Mouse (Mus musculus) lung, adult 2 months (tissue): Measurements from ENCODE around the gene Mbnl1. TPM values are rescaled to one million over a fixed set of nuclear protein-coding genes. Genes with fewer than 3 reads are reported as not detected.

ENCODE experiments used
- DNase-seq: peaks from one replicate; pipeline ENCODE4 v3.0.0; 2022
- H3K4me1 ChIP-seq: fragments of 200-500 bp; 2 replicates; pipeline ENCODE4 v1.6.1; 2011; ENCODE audit warnings: low read length; ENCODE audit not compliant: control insufficient read depth, insufficient read depth
- H3K4me3 ChIP-seq: fragments of 200-500 bp; replicated peaks from 2 replicates; pipeline ENCODE3; 2011; ENCODE audit warnings: low read depth, mild to moderate bottlenecking, control low read depth, low read length; ENCODE audit errors: extremely low read depth
- CTCF ChIP-seq: fragments of 200-500 bp; IDR thresholded peaks from 2 replicates; pipeline ENCODE4 v1.5.1; 2011; ENCODE audit warnings: mild to moderate bottlenecking, low read length, control low read depth; ENCODE audit not compliant: insufficient read depth
- POLR2A ChIP-seq: fragments of 200-500 bp; IDR thresholded peaks from 2 replicates; pipeline ENCODE4 v1.6.1; 2011; ENCODE audit warnings: low read depth, mild to moderate bottlenecking, control low read depth, low read length, borderline replicate concordance; ENCODE audit errors: extremely low read depth
- WGBS: fragments of 180-500 bp; shearing (Covaris S2); methylation state at CpG from one replicate; pipeline ENCODE4 v1.1.7; 2018; 5-methylcytosine and 5-hydroxymethylcytosine counted together
- polyA plus RNA-seq: library from polyadenylated mRNA; depleted of rRNA; stranded (reverse); fragments of >200 nt; gene quantifications from 2 replicates; pipeline ENCODE4 v1.2.3, GENCODE M21; 2012

Mbnl1 gene
- polyA plus RNA-seq, 1 experiment: 103 TPM

- Histone ChIP-seq H3K4me1 (peaks cover 12% of the 10 kb centered on the region), H3K4me3 (no peak overlapping the region)
- 48% methylated on average over 10 of the region's 10 CpGs for WGBS
- no peak for DNase-seq
- TF ChIP-seq CTCF (no peak), POLR2A (no peak)
These were observed 91.1 kb downstream of the Mbnl1 start for GRCm38 (mm10) chr3:60563529-60564243.

- no peak for TF ChIP-seq CTCF
- no peak for TF ChIP-seq POLR2A
- H3K4me1 ChIP-seq: peaks cover 16% of the 10 kb centered on the region
- no peak for DNase-seq
- 67% methylated on average over 2 of the region's 2 CpGs for WGBS
- no peak overlapping the region for H3K4me3 ChIP-seq
These were observed 91.6 kb downstream of the Mbnl1 start for GRCm38 (mm10) chr3:60564244-60564643.

- Histone ChIP-seq H3K4me3 (no peak overlapping the region), H3K4me1 (peaks cover 24% of the 10 kb centered on the region)
- TF ChIP-seq CTCF: no peak
- WGBS: 80% methylated on average over 3 of the region's 3 CpGs
- no peak for DNase-seq
These were observed 92.6 kb downstream of the Mbnl1 start for GRCm38 (mm10) chr3:60565204-60565603.

- WGBS: 45% methylated on average over 3 of the region's 3 CpGs
- no peak for DNase-seq
- no peak for TF ChIP-seq POLR2A
- TF ChIP-seq CTCF: no peak
- no peak overlapping the region for H3K4me3 ChIP-seq
- peaks cover 27% of the 10 kb centered on the region for H3K4me1 ChIP-seq
These were observed 93.3 kb downstream of the Mbnl1 start for GRCm38 (mm10) chr3:60565950-60566349.

GRCm38 (mm10) chr3:60568171-60568684, 95.6 kb downstream of the Mbnl1 start:
- no peak for TF ChIP-seq CTCF
- TF ChIP-seq POLR2A: no peak
- Histone ChIP-seq H3K4me3 (no peak overlapping the region), H3K4me1 (peaks cover 29% of the 10 kb centered on the region)
- 56% methylated on average over 1 of the region's 1 CpGs for WGBS
- no peak for DNase-seq

- no peak for DNase-seq
- 41% methylated on average over 6 of the region's 6 CpGs for WGBS
- no peak for TF ChIP-seq CTCF
- no peak for TF ChIP-seq POLR2A
- peaks cover 32% of the 10 kb centered on the region for H3K4me1 ChIP-seq
- H3K4me3 ChIP-seq: no peak overlapping the region
These were observed 96.4 kb downstream of the Mbnl1 start for GRCm38 (mm10) chr3:60568801-60569568.

- no peak for DNase-seq
- peaks cover 40% of the 10 kb centered on the region for H3K4me1 ChIP-seq
- H3K4me3 ChIP-seq: no peak overlapping the region
- WGBS: 28% methylated on average over 2 of the region's 2 CpGs
- TF ChIP-seq POLR2A: no peak
- no peak for TF ChIP-seq CTCF
These were observed 97.2 kb downstream of the Mbnl1 start for GRCm38 (mm10) chr3:60569781-60570180.

- no peak overlapping the region for H3K4me3 ChIP-seq
- WGBS: 21% methylated on average over 5 of the region's 5 CpGs
- H3K4me1 ChIP-seq: peaks cover 42% of the 10 kb centered on the region
- no peak for DNase-seq
- TF ChIP-seq POLR2A: no peak
- TF ChIP-seq CTCF: no peak
These were observed 97.9 kb downstream of the Mbnl1 start for GRCm38 (mm10) chr3:60570491-60571022.

- no peak overlapping the region for H3K4me3 ChIP-seq
- no peak for DNase-seq
- TF ChIP-seq POLR2A: no peak
- no peak for TF ChIP-seq CTCF
- H3K4me1 ChIP-seq: peaks cover 47% of the 10 kb centered on the region
- 50% methylated on average over 1 of the region's 1 CpGs for WGBS
These were observed 98.9 kb downstream of the Mbnl1 start for GRCm38 (mm10) chr3:60571493-60571892.
